Mouse (Mus musculus) liver (tissue): ENCODE results near the gene Adcy4.
A peak's percentile ranks its signal among the peaks of the same experiment; 100 is the strongest.

Source experiments
- DNase-seq: peaks from one replicate; pipeline ENCODE4 v3.0.0-alpha.2; 2020; ENCODE audit warnings: mixed read lengths

Adcy4 gene

DNA sequence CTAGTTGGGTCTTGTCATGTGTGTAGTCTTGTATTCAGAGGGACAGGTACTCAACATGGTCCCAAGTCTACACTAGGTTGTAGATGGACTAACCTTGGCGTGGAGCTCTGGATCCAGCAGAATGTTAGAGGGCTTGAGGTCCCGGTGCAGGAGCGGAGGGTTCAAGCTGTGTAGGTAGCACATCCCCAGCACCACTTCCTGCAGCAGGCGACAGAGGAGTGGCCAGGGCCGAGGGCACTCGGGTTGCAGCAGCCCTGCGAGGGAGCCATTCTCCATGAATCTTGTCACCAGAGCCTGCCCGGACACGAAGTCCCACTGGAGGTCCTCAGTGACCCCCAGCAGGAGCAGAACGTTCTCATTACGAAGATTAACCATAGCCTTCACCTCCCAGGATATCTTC, 3.8 kb upstream of the Adcy4 start:
- DNase-seq = no peak

DNA sequence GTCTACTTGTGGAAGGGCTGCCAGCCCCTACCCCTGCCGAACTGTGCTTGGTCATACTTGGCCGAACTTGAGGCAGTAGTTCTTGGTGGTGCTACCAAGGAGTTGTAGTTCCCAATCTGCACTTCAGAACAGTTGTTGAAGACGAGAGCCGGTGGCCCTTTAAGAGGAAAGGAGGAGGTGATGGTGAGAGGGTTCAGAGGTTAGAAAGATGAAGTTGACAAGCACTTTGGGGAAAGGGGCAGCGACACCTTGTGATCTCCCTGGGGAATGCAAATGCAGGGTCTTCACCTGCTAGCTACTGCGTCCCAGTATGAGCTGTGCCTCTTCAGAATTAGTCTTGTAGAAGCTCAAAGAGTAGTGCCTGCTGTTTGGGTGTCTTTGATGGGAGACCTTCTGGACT, 1.3 kb upstream of the Adcy4 start:
- DNase-seq = no peak

DNA sequence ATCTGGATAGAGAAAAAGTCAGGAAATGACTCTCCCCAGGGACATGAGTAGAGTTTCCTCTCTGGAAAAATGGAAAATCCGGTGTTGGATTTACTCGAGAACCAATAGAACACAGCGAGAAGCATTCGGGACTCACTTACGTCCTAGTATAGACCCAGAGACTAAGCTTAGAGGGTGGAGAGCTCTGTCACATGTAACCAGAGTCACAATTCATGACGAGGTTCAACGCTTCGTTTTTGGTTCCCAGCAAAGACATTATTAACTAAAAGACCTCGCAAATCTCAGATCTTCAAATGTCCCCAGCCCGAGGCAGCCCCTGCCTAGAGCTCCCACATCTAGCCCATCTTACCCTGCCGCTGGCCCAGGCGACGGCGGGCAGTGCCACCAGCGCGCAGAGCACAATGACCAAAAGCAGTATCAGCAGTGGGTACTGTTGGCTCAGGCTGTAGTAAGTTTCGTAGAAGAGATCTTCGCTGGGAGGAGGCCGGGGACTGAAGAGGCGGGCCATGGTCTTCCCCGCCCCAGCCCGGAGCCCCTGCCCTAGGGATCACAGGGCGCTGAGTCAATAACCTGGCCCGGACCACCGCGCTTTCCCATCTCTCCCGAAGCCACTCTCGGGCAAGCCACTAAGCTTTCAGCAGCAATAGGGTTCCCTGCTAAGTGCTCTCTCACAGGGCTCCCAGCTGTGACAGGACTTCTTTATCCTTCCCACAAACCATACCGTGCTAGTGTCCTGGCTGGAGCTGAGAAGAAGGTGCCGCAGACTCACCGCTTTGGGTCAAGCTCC, 531 bp downstream of the Adcy4 start:
- no peak for DNase-seq

DNA sequence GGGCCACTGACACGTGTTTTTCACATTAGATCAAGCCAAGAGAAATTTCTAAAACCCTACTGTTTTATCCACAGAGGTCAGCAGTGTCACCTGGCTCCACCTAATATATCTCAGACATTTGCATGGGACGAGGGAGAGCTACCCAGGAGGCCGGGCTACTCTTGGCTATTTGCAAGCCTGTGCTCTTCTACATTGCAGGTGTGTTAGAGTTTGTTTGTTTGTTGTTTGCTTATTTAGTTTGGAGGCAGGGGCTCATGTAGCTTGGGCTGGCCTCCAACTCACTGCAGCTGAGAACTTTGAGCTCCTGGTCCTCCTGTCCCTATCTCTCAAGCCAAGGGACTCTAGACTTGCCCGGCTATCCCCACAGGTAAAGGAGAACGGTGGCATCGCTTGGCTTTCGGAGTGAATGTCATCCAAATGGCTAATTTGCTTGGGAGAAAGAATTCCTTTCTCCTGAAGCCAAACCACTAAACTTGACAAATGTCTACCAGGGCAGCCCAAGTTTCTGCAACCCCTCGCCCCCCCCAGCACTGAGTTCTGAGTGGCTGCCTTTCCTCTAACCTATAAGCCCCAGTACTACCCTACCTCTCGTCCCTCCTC, 1.4 kb downstream of the Adcy4 start:
- DNase-seq = no peak

DNA sequence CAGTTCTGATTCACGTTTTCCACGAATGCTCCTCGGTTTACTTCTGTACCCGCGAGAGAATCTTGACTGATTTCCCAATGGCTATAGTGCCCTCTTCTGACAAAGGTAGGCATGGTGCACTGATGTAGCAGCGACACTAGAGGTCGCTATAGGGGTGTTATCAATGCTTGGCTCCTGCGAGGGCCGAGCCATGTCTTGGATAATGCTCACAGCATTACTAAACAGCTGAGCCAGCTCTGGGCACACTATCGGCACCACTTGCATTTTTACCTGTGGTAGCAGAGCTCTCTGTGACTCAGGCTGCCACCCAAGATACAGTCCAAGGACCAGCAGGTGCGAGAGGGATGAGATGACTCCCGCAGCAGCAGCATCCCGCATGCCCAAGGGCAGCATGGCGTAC, 2.6 kb downstream of the Adcy4 start:
- DNase-seq = peak; percentile 60

DNA sequence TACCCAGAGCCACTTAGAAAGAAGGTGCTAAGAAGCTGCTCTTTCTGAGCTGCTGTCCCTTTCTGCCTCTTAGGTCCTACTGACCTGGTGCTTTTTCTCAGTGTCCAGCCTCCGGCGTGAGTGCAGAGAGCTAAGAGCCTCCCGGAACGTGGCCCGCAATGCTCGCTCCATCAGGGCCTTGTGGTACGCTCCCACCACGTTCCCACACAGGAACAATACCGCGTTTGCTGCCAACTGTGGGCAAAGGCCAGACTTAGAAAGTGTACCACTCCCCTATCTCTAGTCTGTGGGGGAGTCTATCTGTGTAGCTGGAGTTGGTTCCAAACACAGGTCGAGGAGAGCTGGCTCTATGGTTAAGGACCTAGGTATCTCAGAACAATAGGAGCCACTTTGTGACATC, 3.2 kb downstream of the Adcy4 start:
- no peak for DNase-seq

DNA sequence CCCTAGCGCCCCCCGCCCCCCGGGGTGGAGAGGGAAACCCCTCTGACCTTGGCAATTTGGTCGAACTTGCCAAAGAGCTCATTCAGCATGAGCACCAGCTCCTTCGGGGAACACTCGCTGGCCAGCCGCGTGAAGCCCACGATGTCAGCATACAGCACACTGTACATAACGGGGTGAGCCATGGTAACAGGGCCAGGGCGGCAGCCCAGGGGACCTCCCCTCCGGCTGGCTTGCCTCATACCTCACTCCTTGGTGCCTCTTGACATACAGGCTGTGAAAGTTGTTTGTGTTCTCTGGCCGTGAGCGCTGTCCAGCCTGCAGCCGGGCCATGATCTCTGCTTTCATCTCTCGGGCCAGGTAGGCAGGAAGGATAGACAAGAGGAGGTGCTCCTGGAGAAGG, 4.2 kb downstream of the Adcy4 start:
- DNase-seq = no peak

DNA sequence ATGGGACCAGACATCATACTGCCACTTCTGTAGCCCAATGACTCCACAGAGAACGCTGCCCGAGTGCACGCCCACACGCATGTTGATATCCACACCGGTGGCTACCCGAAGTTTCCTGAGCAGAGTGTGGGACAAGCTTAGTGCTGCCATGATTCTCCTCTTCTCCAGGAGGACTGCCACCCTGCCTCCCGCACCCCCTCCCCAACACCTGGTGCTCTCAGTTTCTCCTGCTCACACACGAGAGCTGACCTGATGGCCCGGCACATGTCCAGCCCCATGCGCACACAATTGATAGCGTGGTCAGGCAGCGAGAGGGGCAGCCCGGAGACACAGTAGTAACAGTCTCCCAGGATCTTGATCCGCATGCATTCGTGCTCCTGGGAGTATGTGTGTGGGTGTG, 5.2 kb downstream of the Adcy4 start:
- no peak for DNase-seq

DNA sequence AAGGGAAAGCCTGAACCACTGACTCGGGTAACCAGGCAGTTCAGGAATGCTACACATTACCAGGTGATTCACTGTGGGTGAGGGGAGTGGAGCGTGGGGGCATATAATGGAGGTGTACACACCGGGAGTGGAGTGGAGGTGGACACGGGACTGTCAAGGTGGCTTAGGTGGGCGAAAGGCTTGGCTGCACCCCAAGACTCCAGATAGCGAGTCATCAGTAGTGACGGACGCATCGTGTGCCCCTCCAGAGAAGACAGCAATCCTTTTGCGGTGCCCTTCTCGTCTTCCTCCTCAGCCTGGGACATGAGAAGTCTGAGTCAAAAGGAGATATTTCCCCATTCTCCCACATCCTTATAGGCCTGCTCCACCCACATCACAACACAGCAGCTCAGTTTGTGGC, 6.1 kb downstream of the Adcy4 start:
- DNase-seq = no peak

DNA sequence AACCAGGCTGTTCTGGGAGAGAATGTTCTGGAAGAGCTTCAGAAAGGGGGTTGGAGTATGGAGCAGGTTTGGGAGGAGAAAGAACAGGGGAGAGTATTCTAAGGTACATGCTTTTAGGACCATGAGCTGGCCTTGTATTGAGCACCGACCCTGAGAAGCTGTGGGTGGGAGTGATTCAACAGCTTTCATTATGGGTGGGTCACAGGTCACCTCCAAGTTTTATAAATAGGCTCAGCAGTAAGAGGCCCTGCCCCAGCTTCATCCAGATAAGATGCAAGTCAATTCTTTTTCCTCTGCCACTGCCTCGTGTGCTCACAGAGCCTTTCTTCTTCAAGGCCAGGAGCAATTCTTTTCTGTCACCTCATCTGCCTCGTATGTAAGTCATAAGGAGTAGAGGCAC, 6.7 kb downstream of the Adcy4 start:
- DNase-seq = no peak

DNA sequence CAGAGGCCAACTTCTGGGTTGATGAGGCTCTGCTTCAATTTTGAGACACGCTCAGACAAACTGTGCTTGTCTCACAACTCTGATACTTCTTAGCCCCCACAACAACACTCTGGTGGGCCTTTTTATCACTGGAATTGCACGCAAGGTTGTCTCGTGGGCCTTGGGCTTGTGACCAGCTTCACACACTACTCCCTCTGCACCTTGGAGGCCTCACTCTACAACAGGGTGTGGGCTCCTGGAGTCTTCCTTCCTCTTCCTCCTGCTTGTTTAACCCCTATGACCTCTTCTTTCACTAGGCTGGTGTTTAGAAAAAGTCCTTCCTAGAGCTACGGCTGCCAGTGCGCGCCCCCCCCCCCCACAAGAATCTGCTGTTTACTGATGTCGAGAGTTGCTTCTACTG, 7.2 kb downstream of the Adcy4 start:
- no peak for DNase-seq

DNA sequence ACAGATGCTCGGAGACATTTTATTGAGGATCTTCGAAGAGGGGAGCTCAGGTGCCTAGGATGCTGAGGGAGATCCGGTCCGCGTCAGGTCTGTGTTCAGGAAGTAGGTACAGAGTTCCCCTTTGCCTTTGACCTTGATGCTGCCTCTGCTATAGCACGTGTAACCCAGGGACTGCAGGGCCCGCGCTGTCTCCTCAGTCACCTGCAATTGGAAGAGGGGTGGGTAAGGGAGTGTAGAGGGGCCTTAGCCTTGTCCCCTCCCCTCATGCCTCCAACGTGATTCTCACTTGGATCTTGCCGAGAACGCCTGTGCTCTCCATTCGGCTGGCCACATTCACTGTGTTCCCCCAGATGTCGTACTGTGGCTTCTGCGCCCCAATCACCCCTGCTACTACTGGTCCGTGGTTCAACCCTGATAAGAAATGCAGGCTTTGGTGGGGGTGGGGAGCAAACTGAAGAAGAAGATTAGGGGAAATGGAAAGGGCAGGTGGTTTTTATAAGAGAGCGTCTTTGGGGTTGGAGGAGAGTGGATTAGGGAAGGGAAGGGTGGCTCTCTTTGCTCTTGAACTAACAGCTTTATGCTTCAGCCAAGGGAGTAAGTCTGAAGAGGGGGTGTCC, 14.7 kb downstream of the Adcy4 start:
- DNase-seq = peak; percentile 69

DNA sequence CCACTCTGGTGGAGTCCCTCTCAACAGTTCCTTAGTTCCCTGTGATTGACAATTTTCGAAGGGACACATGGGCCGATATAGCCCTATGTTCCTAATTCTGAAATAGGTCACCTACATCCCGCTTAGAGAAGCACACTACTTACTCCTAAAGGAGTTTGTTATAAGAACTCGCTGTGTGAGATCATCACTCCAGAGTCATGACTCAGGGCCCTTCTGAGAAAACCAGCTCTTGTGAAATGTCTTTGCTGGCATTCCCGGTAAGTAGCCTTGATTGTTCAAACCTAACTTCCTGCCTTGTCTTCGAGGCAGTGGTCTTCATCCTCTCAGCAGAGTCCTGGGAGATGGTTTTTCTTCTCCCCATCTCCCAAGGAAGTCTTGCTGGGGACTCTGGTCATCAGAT, 15.3 kb downstream of the Adcy4 start:
- no peak for DNase-seq

DNA sequence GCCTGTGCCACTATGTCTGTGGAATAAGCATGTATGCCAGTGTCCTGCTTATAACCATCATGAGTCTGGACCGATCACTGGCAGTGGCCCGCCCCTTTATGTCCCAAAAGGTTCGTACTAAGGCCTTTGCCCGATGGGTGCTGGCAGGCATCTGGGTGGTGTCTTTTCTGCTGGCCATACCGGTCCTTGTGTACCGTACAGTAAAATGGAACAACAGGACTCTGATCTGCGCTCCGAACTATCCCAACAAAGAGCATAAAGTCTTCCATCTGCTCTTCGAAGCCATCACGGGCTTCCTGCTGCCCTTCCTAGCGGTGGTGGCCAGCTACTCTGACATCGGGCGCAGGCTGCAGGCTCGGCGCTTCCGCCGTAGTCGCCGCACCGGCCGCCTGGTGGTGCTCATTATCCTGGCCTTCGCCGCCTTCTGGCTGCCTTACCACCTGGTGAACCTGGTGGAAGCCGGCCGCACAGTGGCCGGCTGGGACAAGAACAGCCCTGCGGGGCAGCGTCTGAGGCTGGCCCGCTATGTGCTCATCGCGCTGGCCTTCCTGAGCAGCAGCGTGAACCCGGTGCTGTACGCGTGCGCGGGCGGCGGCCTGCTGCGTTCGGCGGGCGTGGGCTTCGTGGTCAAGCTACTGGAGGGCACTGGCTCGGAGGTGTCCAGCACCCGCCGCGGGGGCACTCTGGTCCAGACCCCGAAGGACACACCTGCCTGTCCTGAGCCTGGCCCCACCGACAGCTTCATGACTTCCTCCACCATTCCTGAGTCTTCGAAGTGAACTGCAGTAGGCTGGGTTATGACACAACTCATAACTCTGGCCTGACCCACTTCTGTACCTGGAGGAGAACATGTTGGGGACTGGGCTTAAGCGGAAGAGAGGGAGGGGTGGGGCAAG, 16.1 kb downstream of the Adcy4 start:
- DNase-seq = peak; percentile 66

DNA sequence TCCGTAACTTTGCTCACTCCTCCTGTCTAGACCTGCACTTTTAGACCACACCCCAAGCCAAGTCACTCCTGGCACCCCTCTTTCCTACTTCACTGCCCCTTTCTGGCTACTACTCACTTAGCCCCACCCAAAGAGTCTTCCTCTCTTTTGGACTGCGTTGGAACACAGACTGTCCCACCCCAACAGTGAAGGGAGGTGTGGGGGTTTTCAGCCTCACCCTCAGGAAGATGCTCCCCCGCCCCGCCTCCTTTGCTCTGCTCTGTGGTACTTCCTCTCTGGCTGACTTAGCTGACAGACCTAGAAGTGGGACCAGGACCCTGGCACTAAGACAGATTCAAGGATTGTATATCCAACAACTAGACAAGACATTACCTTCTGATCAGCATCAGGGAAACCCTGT, 18.2 kb downstream of the Adcy4 start, which contains the start of gene Ltb4r1:
TSS of gene Ltb4r1 (plus strand) at position 267 of the 400 bp plus-strand sequence.
- DNase-seq = no peak

DNA sequence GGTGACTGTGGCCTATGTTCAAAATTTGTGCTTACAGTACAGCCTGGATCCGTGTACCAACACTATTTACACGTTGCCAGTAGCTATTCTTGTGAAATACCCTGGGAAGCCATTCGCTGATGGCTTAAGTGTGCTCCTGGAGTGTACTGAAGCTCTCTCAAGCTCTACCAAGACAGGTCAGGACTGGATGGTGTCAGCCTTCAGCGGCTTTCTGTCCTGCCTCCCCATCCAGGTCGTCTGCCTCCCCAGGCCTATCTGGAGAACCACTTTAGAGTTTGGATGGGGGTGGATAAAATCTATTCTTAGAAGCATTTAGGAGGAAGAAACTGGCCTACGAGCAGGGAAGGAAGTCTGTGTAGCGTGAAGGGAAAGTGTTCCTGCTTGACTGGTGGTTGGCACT, 20.7 kb downstream of the Adcy4 start:
- DNase-seq = no peak

DNA sequence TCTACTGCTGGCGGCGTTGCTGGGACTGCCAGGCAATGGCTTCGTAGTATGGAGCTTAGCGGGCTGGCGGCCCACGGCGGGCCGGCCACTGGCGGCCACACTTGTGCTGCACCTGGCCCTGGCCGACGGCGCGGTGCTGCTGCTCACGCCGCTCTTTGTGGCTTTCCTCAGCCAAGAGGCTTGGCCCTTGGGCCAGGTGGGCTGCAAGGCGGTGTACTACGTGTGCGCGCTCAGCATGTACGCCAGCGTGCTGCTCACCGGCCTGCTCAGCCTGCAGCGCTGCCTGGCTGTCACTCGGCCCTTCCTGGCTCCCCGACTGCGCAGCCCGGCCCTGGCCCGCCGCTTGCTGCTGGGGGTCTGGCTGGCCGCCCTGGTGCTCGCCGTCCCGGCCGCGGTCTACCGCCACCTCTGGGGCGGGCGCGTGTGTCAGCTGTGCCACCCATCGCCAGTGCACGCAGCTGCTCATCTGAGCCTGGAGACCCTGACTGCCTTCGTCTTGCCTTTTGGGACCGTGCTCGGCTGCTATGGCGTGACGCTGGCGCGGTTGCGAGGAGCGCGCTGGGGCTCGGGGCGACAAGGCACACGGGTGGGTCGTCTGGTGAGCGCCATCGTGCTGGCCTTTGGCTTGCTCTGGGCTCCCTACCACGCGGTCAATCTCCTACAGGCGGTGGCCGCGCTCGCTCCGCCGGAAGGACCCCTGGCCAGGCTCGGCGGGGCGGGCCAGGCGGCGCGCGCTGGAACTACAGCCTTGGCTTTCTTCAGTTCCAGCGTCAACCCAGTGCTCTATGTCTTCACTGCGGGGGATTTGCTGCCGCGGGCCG, 21.7 kb downstream of the Adcy4 start:
- DNase-seq = peak; percentile 39

DNA sequence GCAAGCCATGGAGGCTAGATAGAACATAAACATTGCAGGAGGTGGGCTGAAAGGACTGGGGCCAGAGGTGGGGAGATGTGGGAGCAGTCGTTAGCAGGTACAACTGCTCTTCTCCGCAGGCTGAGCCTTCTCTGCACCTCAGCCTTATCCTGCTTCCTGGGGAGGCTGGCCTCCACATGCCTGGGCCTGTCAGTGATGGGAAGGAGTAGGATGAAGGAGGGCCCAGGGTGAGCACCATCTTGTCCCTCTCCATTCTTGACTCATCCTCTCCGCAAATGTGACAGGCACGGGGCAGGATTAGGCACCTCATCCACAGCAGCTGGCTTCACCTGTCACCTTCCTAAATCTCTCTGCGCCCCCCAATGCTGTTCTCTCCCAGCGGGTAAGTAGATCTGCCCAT, 22.7 kb downstream of the Adcy4 start, which contains the start of gene Ltb4r2:
TSS of gene Ltb4r2 (plus strand) at position 266 of the 400 bp plus-strand sequence.
- DNase-seq = no peak

DNA sequence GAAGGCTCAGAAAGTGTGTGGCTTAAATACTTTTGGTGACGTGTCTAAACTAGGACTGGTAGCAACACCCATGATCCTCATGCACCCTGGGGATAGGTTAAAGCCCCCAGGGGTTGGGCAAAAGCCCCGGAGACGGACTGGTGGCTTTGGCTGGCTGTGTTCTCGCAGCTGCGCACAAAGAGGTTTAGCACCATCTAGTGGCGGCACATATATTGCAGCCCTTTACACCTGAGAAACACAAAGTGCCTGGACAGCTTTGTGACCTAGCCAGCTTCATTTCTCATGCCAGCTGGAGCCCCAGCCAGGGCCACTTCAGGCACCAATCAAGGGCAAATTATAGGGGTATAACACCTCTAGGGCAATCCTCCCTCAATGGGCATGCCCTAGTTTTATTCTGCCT, 23.7 kb downstream of the Adcy4 start:
- peak; percentile 83 for DNase-seq

DNA sequence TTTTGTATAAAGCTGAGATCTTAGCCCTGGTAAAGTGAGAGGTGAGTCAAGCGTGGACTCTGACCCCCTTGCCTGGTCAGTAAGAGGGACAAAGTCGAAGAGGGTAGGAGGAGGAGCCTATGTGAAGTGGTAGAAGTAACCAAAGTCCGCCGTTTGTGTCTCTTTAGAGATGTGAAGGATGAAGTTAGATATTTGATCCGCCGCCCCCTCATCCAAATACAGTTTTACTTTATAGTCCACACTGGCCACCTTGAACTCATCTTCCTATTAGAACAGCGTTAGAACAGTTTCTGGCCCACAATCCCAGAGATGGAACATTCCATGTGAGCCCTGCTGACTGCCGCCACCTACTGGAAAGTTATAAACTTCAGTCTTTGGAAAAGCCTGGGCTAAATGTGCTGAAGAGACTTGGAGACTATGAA, 25.5 kb downstream of the Adcy4 start, which contains the start of gene Cideb:
TSS of gene Cideb (minus strand) at position 96 of the 422 bp plus-strand sequence.
- peak; percentile 53 for DNase-seq

DNA sequence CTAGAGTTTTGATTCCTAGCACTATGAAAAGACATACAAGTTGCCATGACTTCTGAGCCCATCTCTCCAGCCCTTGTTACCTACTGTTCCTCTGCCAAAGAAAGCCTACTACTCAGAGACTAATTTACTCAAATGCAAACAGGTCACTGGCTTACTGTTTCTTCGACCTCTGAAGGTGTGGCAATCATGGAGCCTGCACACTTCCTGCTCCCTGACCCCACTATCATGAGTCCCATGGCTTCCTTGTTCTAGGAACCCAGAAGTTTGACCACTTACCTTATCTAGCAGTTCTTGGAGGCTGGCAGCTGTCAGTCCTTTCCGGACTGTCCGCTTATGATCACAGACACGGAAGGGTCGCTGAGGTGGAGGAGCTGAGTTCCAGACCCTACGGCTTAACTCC, 26.3 kb downstream of the Adcy4 start:
- DNase-seq = no peak
